Mouse (Mus musculus) midbrain, postnatal 0 days (tissue): ENCODE results near the gene Gnmt. TPM values are rescaled to one million over a fixed set of nuclear protein-coding genes. Genes with fewer than 3 reads are reported as not detected.

Source experiments
- ATAC-seq: fragments of 200-750 bp; cut with Nextera tagmentation; 2 replicates; pipeline ENCODE4 v1.8.0; 2017; ENCODE audit warnings: moderate number of reproducible peaks, mild to moderate bottlenecking, moderate TSS enrichment, moderate library complexity; ENCODE audit not compliant: low FRiP score
- DNase-seq: peaks from one replicate; pipeline ENCODE4 v3.0.0-alpha.2; 2015; ENCODE audit warnings: low spot score
- H3K27ac ChIP-seq: fragments of 300-500 bp; sonication (generic); 2 replicates; pipeline ENCODE4 v1.5.1; 2014; ENCODE audit warnings: low read depth, mild to moderate bottlenecking, low read length, mixed read lengths
- H3K27me3 ChIP-seq: fragments of 300-500 bp; sonication (generic); 2 replicates; pipeline ENCODE4 v1.6.1; 2014; ENCODE audit warnings: low read length, control low read depth, mixed read lengths; ENCODE audit not compliant: insufficient read depth
- H3K36me3 ChIP-seq: fragments of 300-500 bp; sonication (generic); 2 replicates; pipeline ENCODE4 v1.6.1; 2014; ENCODE audit warnings: low read length, control low read depth, mixed read lengths; ENCODE audit not compliant: insufficient read depth
- H3K4me1 ChIP-seq: fragments of 300-500 bp; sonication (generic); 2 replicates; pipeline ENCODE4 v1.6.1; 2014; ENCODE audit warnings: mild to moderate bottlenecking, control low read depth, antibody characterized with exemption, low read length, mixed read lengths; ENCODE audit not compliant: insufficient read depth
- H3K4me2 ChIP-seq: fragments of 300-500 bp; sonication (generic); 2 replicates; pipeline ENCODE4 v1.6.1; 2014; ENCODE audit warnings: low read depth, mild to moderate bottlenecking, low read length, mixed read lengths; ENCODE audit not compliant: poor library complexity, severe bottlenecking
- H3K4me3 ChIP-seq: fragments of 300-500 bp; sonication (generic); 2 replicates; pipeline ENCODE4 v1.5.1; 2014; ENCODE audit warnings: low read depth, mild to moderate bottlenecking, low read length, moderate library complexity
- H3K9ac ChIP-seq: fragments of 300-500 bp; sonication (generic); replicated peaks from 2 replicates; pipeline ENCODE4 v1.6.1; 2014; ENCODE audit warnings: mild to moderate bottlenecking, low read length, moderate library complexity, mixed read lengths; ENCODE audit not compliant: poor library complexity, severe bottlenecking
- H3K9me3 ChIP-seq: fragments of 300-500 bp; sonication (generic); 2 replicates; pipeline ENCODE4 v1.6.1; 2016; ENCODE audit warnings: low read length, control low read depth
- CTCF ChIP-seq: IDR thresholded peaks from 2 replicates; pipeline ENCODE4 v1.5.1; 2016; ENCODE audit warnings: antibody characterized with exemption, mild to moderate bottlenecking
- WGBS: fragments of 180-500 bp; shearing (Covaris S2); extraction: QIAGEN DNeasy Blood & Tissue Kit; methylation state at CpG from one replicate; pipeline ENCODE4 v1.1.7; 2014; 5-methylcytosine and 5-hydroxymethylcytosine counted together
- polyA plus RNA-seq: library from polyadenylated mRNA; unstranded; fragments of >200 nt; fragmentation: Nextera tagmentation; extraction: Ambion mirVana; gene quantifications from 2 replicates; pipeline ENCODE4 v1.2.1, GENCODE M21; 2015
- total RNA-seq: library from RNA; depleted of rRNA; stranded (reverse); fragments of >200 nt; gene quantifications from 2 replicates; pipeline ENCODE4 v1.2.3, GENCODE M21; 2014

The Gnmt gene
- total and polyA plus RNA-seq, 2 experiments from 2014 or later = 0.27 to 0.88 TPM

- no peaks in the 10 kb centered on the region for H3K27me3 ChIP-seq
- no peaks in the 10 kb centered on the region for H3K36me3 ChIP-seq
- peak within 1 kb of the TSS; percentile 74 for H3K4me2 ChIP-seq
- peak within 1 kb of the TSS; percentile 85 for H3K27ac ChIP-seq
- WGBS = 1% methylated on average over 48 of the region's 48 CpGs
- ATAC-seq (peak; percentile 95), DNase-seq (peak; percentile 99)
- TF ChIP-seq CTCF = peak; percentile 21
- peak within 1 kb of the TSS; percentile 92 for H3K4me3 ChIP-seq
- H3K9me3 ChIP-seq = no peaks in the 10 kb centered on the region
- H3K4me1 ChIP-seq = peaks cover 17% of the 10 kb centered on the region
- peak within 1 kb of the TSS; percentile 95 for H3K9ac ChIP-seq
Observed at GRCm38 (mm10) chr17:46704887-46705835, 23.8 kb downstream of the Gnmt start, which contains the start of gene Ppp2r5d. TSS of gene Ppp2r5d (minus strand) at chr17:46705111.

- peaks cover 7% of the 10 kb centered on the region for H3K36me3 ChIP-seq
- no peak for TF ChIP-seq CTCF
- H3K27me3 ChIP-seq = no peaks in the 10 kb centered on the region
- peak overlapping the region; percentile 95 for H3K9ac ChIP-seq
- peak; percentile 65; the same call in 1 of the 2 replicates for ATAC-seq
- 4% methylated on average over 33 of the region's 41 CpGs for WGBS
- peak overlapping the region; percentile 78 for H3K27ac ChIP-seq
- H3K4me2 ChIP-seq = peak overlapping the region; percentile 63
- no peak for DNase-seq
- H3K9me3 ChIP-seq = no peaks in the 10 kb centered on the region
- H3K4me1 ChIP-seq = peaks cover 17% of the 10 kb centered on the region
- H3K4me3 ChIP-seq = peak overlapping the region; percentile 92
Observed at GRCm38 (mm10) chr17:46703971-46704886, 24.7 kb downstream of the Gnmt start.

- Histone ChIP-seq H3K4me2 (0 out of 2 replicates have a peak overlapping the region, but pooled peaks have one; percentile 63), H3K27ac (no peak overlapping the region), H3K9ac (peak overlapping the region; percentile 44; the same call in 1 of the 2 replicates), H3K27me3 (no peaks in the 10 kb centered on the region), H3K9me3 (no peaks in the 10 kb centered on the region), H3K4me1 (peaks cover 17% of the 10 kb centered on the region), H3K36me3 (peaks cover 18% of the 10 kb centered on the region), H3K4me3 (0 out of 2 replicates have a peak overlapping the region, but pooled peaks have one; percentile 92)
- no peak for ATAC-seq
- no peak for TF ChIP-seq CTCF
- no peak for DNase-seq
- 92% methylated on average over 5 of the region's 5 CpGs for WGBS
Observed at GRCm38 (mm10) chr17:46702506-46702905, 26.5 kb downstream of the Gnmt start.

- no peak for TF ChIP-seq CTCF
Observed at GRCm38 (mm10) chr17:46702100-46702499, 26.9 kb downstream of the Gnmt start.

GRCm38 (mm10) chr17:46701489-46701888, 27.5 kb downstream of the Gnmt start:
- H3K4me1 ChIP-seq = peaks cover 17% of the 10 kb centered on the region
- H3K4me3 ChIP-seq = no peak overlapping the region
- H3K9ac ChIP-seq = no peak overlapping the region
- peaks cover 18% of the 10 kb centered on the region for H3K36me3 ChIP-seq
- 68% methylated on average over 12 of the region's 12 CpGs for WGBS
- no peak for TF ChIP-seq CTCF
- DNase-seq (no peak), ATAC-seq (no peak)
- H3K4me2 ChIP-seq = peak overlapping the region; percentile 2; the same call in 1 of the 2 replicates
- no peaks in the 10 kb centered on the region for H3K9me3 ChIP-seq
- H3K27me3 ChIP-seq = no peaks in the 10 kb centered on the region
- H3K27ac ChIP-seq = no peak overlapping the region

More at GRCm38 (mm10) chr17:46702100-46702499, 26.9 kb downstream of the Gnmt start:
- DNase-seq = no peak
- 86% methylated on average over 12 of the region's 12 CpGs for WGBS
- ATAC-seq = no peak
- no peaks in the 10 kb centered on the region for H3K9me3 ChIP-seq
- 0 out of 2 replicates have a peak overlapping the region, but pooled peaks have one; percentile 2 for H3K4me2 ChIP-seq
- H3K9ac ChIP-seq = no peak overlapping the region; the same call in 1 of the 2 replicates
- peaks cover 18% of the 10 kb centered on the region for H3K36me3 ChIP-seq
- no peaks in the 10 kb centered on the region for H3K27me3 ChIP-seq
- H3K27ac ChIP-seq = no peak overlapping the region
- H3K4me3 ChIP-seq = no peak overlapping the region
- peaks cover 17% of the 10 kb centered on the region for H3K4me1 ChIP-seq
